Mouse (Mus musculus) bone marrow macrophage, adult 2 months (primary cell): ENCODE results near the gene Aqp11. TPM values are rescaled to one million over a fixed set of nuclear protein-coding genes. Genes with fewer than 3 reads are reported as not detected.

Experiments
- H3K27ac ChIP-seq: 2 replicates; pipeline ENCODE4 v1.5.1; 2012; ENCODE audit warnings: low read depth, low read length; ENCODE audit not compliant: insufficient read depth
- H3K4me1 ChIP-seq: 2 replicates; pipeline ENCODE4 v1.6.1; 2012; ENCODE audit warnings: low read length; ENCODE audit not compliant: control insufficient read depth, insufficient read depth
- H3K4me3 ChIP-seq: 2 replicates; pipeline ENCODE4 v1.5.1; 2012; ENCODE audit warnings: mild to moderate bottlenecking, low read length, moderate library complexity; ENCODE audit not compliant: insufficient read depth
- CTCF ChIP-seq: IDR thresholded peaks from 2 replicates; pipeline ENCODE4 v1.5.1; 2012; ENCODE audit warnings: low read depth, mild to moderate bottlenecking, low read length, moderate library complexity
- POLR2A ChIP-seq: IDR thresholded peaks from 2 replicates; pipeline ENCODE4 v1.6.1; 2012; ENCODE audit warnings: mild to moderate bottlenecking, low read depth, low read length, borderline replicate concordance
- polyA plus RNA-seq: library from polyadenylated mRNA; stranded (reverse); fragments of >200 nt; gene quantifications from 2 replicates; pipeline ENCODE4 v1.2.4, GENCODE M21; 2012; ENCODE audit not compliant: missing spikeins, insufficient read depth, insufficient read length

Gene Aqp11
- 1.6 TPM in 1 of 2 replicates, not detected in the other for polyA plus RNA-seq

- TF ChIP-seq CTCF = no peak
- TF ChIP-seq POLR2A = 0 out of 2 replicates have a peak, but pooled peaks have one; percentile 7
- Histone ChIP-seq H3K4me3 (peak within 1 kb of the TSS; percentile 96), H3K4me1 (peaks cover 21% of the 10 kb centered on the region), H3K27ac (peak within 1 kb of the TSS; percentile 3; the same call in 1 of the 2 replicates)
Observed at GRCm38 (mm10) chr7:97737638-97738456, at the start of gene Aqp11. Gene Aqp11 (minus strand): TSS chr7:97738289.

- H3K27ac ChIP-seq = no peak overlapping the region
- peaks cover 22% of the 10 kb centered on the region for H3K4me1 ChIP-seq
- no peak for TF ChIP-seq POLR2A
- TF ChIP-seq CTCF = no peak
- no peak overlapping the region for H3K4me3 ChIP-seq
Observed at GRCm38 (mm10) chr7:97783523-97783922, 45.4 kb upstream of the Aqp11 start.

- no peak overlapping the region for H3K4me3 ChIP-seq
- H3K4me1 ChIP-seq = peaks cover 27% of the 10 kb centered on the region
- TF ChIP-seq POLR2A = no peak
- TF ChIP-seq CTCF = no peak
- H3K27ac ChIP-seq = peak overlapping the region; percentile 57
Observed at GRCm38 (mm10) chr7:97781496-97781895, 43.4 kb upstream of the Aqp11 start.

GRCm38 (mm10) chr7:97780815-97781214 lies 42.7 kb upstream of the Aqp11 start:
- TF ChIP-seq CTCF (no peak), POLR2A (no peak)
- H3K4me1 ChIP-seq = peaks cover 27% of the 10 kb centered on the region
- no peak overlapping the region for H3K27ac ChIP-seq
- H3K4me3 ChIP-seq = no peak overlapping the region

- Histone ChIP-seq H3K4me3 (no peak overlapping the region), H3K27ac (no peak overlapping the region), H3K4me1 (peaks cover 29% of the 10 kb centered on the region)
- no peak for TF ChIP-seq CTCF
Observed at GRCm38 (mm10) chr7:97780222-97780621, 42.1 kb upstream of the Aqp11 start.

- H3K4me3 ChIP-seq = no peak overlapping the region
- no peak overlapping the region for H3K27ac ChIP-seq
- TF ChIP-seq CTCF (no peak), POLR2A (no peak)
- peaks cover 22% of the 10 kb centered on the region for H3K4me1 ChIP-seq
Observed at GRCm38 (mm10) chr7:97777191-97777590, 39.1 kb upstream of the Aqp11 start.

GRCm38 (mm10) chr7:97775923-97776322 lies 37.8 kb upstream of the Aqp11 start:
- no peak overlapping the region for H3K4me3 ChIP-seq
- H3K27ac ChIP-seq = no peak overlapping the region
- peaks cover 12% of the 10 kb centered on the region for H3K4me1 ChIP-seq
- no peak for TF ChIP-seq POLR2A
- TF ChIP-seq CTCF = no peak

- Histone ChIP-seq H3K4me1 (peaks cover 12% of the 10 kb centered on the region), H3K27ac (no peak overlapping the region)
- TF ChIP-seq POLR2A = no peak
- TF ChIP-seq CTCF = no peak
Observed at GRCm38 (mm10) chr7:97775380-97775779, 37.3 kb upstream of the Aqp11 start.

GRCm38 (mm10) chr7:97770841-97771620 lies 32.9 kb upstream of the Aqp11 start:
- H3K4me1 ChIP-seq = peaks cover 24% of the 10 kb centered on the region
- no peak overlapping the region for H3K4me3 ChIP-seq
- no peak for TF ChIP-seq POLR2A
- no peak for TF ChIP-seq CTCF
- H3K27ac ChIP-seq = no peak overlapping the region

More at GRCm38 (mm10) chr7:97775380-97775779, 37.3 kb upstream of the Aqp11 start:
- no peak overlapping the region for H3K4me3 ChIP-seq

GRCm38 (mm10) chr7:97769020-97769419 lies 30.9 kb upstream of the Aqp11 start:
- TF ChIP-seq POLR2A = no peak
- no peak for TF ChIP-seq CTCF
- Histone ChIP-seq H3K4me3 (no peak overlapping the region), H3K27ac (no peak overlapping the region)

More at GRCm38 (mm10) chr7:97769020-97769419, 30.9 kb upstream of the Aqp11 start:
- peaks cover 32% of the 10 kb centered on the region for H3K4me1 ChIP-seq
